Mouse (Mus musculus): ENCODE results near the gene Hist1h3e.

DNA sequence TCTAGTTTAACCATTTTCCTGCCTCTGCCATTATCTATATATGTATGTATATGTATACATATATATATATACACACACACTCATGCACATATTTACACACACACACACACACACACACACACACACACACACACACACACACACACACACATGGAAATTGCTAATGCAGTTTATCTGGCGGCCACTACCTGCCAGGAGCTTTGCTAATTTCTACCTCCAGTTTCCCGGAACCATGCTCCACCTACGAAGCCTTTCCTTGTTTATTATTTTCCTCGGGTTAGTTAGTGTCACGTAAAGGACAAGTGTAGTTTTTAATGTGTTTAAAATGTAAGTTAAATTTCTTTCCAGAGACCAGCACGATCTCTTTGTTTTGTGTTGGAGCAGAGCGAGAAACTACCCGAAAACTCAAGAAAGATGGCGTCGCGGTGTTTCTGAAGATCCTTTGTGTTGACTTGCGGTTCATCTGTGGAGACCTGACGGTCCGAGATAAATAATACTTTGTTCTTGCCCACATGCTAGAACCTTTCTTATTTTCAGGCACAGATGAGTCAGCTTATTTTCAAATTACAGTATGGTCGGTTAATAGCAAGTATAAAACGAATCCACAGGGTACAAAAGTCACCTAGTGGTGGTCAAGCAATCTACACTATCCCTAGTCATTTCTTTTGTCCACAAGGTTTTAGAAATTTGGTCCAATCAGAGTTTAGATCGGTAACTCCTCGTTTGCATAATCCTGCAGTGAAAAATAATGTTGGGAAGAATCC is 712 bp upstream of the Hist1h3e start:
- TF ChIP-seq CTCF (IDR thresholded peaks at IDR 0.05; ENCODE audit: insufficient read depth, low read depth, low read length) (no peak), POLR2A (IDR thresholded peaks at IDR 0.05; ENCODE audit: insufficient read depth, low read depth, low read length) (no peak)
